Mouse (Mus musculus) cerebellum, adult 2 months (tissue): ENCODE measurements at regions not wholly inside any gene's neighbourhood (a gene's known extent, or its start where the extent isn't known, plus 50 kb on each side); places are given as distances from the start of the nearest gene placed in this dataset.

Source experiments
- CTCF ChIP-seq: fragments of 200-500 bp; IDR thresholded peaks from 2 replicates; pipeline ENCODE4 v1.5.1; 2011; ENCODE audit warnings: low read depth, mild to moderate bottlenecking, control low read depth, low read length, moderate library complexity, borderline replicate concordance; ENCODE audit not compliant: insufficient read depth
- POLR2A ChIP-seq: fragments of 200-500 bp; IDR thresholded peaks from 2 replicates; pipeline ENCODE4 v1.6.1; 2011; ENCODE audit warnings: low read length, control low read depth, borderline replicate concordance; ENCODE audit not compliant: insufficient read depth

- TF ChIP-seq CTCF: no peak
- TF ChIP-seq POLR2A: no peak
These were observed 69.1 kb downstream of the Pabpc6 start for GRCm38 (mm10) chr17:9600459-9600858.
